Mouse (Mus musculus): ENCODE measurements around the gene Lad1.

- TF ChIP-seq CTCF (IDR thresholded peaks at IDR 0.05; ENCODE audit: control insufficient read depth, insufficient read depth, insufficient read length) (peak; percentile 59), MAX (IDR thresholded peaks at IDR 0.05) (no peak), USF1 (IDR thresholded peaks at IDR 0.05; ENCODE audit: low read depth) (no peak), FOSL1 (IDR thresholded peaks at IDR 0.05; ENCODE audit: insufficient read depth, low read length, poor library complexity, severe bottlenecking) (no peak), MYOD1 (IDR thresholded peaks at IDR 0.05; ENCODE audit: control insufficient read depth, insufficient read length, low read depth) (no peak)
These were observed 30.6 kb upstream of the Lad1 start for GRCm38 (mm10) chr1:135787799-135788198.
